Mouse (Mus musculus): ENCODE data around the gene Uspl1. TPM values are rescaled to one million over a fixed set of nuclear protein-coding genes. Genes with fewer than 3 reads are reported as not detected.

Gene Uspl1
- polyA plus RNA-seq, 1 experiment from 2014 or later: 74.9 TPM

GRCm38 (mm10) chr5:149261866-149262265, 77.7 kb downstream of the Uspl1 start:
- DNase-seq (ENCODE audit: low spot score): no peak
- Histone ChIP-seq H3K27ac (ENCODE audit: low read depth, low read length) (no peak overlapping the region), H3K9ac (ENCODE audit: low read length) (no peak overlapping the region), H3K4me3 (ENCODE audit: low read depth, low read length) (no peak overlapping the region), H3K27me3 (ENCODE audit: control insufficient read depth, insufficient read depth, low read length) (no peaks in the 10 kb centered on the region), H3K36me3 (ENCODE audit: control insufficient read depth, insufficient read depth, low read length) (no peaks in the 10 kb centered on the region), H3K4me1 (replicated peaks; ENCODE audit: control insufficient read depth, insufficient read depth, low read length) (no peaks in the 10 kb centered on the region), H3K4me2 (ENCODE audit: low read depth, low read length, severe bottlenecking) (no peak overlapping the region), H3K9me3 (ENCODE audit: control insufficient read depth, low read length) (no peaks in the 10 kb centered on the region)
- 62% methylated on average over 6 of the region's 6 CpGs for WGBS
- no peak for ATAC-seq (replicated peaks; ENCODE audit: low FRiP score)

DNA sequence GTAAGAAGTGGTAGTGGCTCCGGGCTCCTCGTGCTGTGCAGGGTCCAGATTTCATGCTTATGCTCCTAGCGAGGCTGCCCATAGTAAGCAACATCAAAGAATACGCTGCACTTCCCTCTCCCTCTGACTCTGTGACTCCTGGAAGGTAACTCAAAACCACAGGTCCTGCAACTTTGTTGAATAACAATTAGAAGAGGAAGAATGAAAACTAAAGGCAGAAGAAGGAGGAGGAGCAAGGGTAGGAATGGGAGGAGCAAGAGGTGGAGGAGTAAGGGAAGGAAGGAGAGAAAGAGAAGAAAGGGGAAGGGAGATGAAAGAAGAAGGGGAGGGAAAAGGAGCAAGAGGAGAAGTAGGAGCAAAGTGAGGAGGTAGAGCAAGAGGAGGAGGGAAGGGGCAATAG, 80.3 kb downstream of the Uspl1 start, which contains the start of gene Alox5ap:
Alox5ap (plus strand) TSS at position 363 of the 400 bp plus-strand sequence.
- DNase-seq (ENCODE audit: low spot score) (no peak), ATAC-seq (replicated peaks; ENCODE audit: low FRiP score) (no peak)
- 62% methylated on average over 4 of the region's 4 CpGs for WGBS
- H3K27me3 ChIP-seq (ENCODE audit: control insufficient read depth, insufficient read depth, low read length): no peaks in the 10 kb centered on the region
- H3K4me2 ChIP-seq (ENCODE audit: low read depth, low read length, severe bottlenecking): no peak within 1 kb of the TSS
- no peak within 1 kb of the TSS for H3K27ac ChIP-seq (ENCODE audit: low read depth, low read length)
- no peak within 1 kb of the TSS for H3K4me3 ChIP-seq (ENCODE audit: low read depth, low read length)
- H3K36me3 ChIP-seq (ENCODE audit: control insufficient read depth, insufficient read depth, low read length): no peaks in the 10 kb centered on the region
- H3K4me1 ChIP-seq (replicated peaks; ENCODE audit: control insufficient read depth, insufficient read depth, low read length): no peaks in the 10 kb centered on the region
- no peak within 1 kb of the TSS for H3K9ac ChIP-seq (ENCODE audit: low read length)
- H3K9me3 ChIP-seq (ENCODE audit: control insufficient read depth, low read length): no peaks in the 10 kb centered on the region

GRCm38 (mm10) chr5:149264878-149265279, 80.7 kb downstream of the Uspl1 start:
- H3K4me3 ChIP-seq (ENCODE audit: low read depth, low read length): no peak overlapping the region
- no peaks in the 10 kb centered on the region for H3K27me3 ChIP-seq (ENCODE audit: control insufficient read depth, insufficient read depth, low read length)
- 64% methylated on average over 6 of the region's 6 CpGs for WGBS

More at GRCm38 (mm10) chr5:149264878-149265279, 80.7 kb downstream of the Uspl1 start:
- DNase-seq (ENCODE audit: low spot score) (no peak), ATAC-seq (replicated peaks; ENCODE audit: low FRiP score) (no peak)
- no peak overlapping the region for H3K9ac ChIP-seq (ENCODE audit: low read length)
- H3K4me1 ChIP-seq (replicated peaks; ENCODE audit: control insufficient read depth, insufficient read depth, low read length): no peaks in the 10 kb centered on the region
- no peak overlapping the region for H3K4me2 ChIP-seq (ENCODE audit: low read depth, low read length, severe bottlenecking)
- no peaks in the 10 kb centered on the region for H3K36me3 ChIP-seq (ENCODE audit: control insufficient read depth, insufficient read depth, low read length)
- no peak overlapping the region for H3K27ac ChIP-seq (ENCODE audit: low read depth, low read length)
- H3K9me3 ChIP-seq (ENCODE audit: control insufficient read depth, low read length): no peaks in the 10 kb centered on the region

Small RNAs within 50 kb of the gene (microRNA-seq; reads per million reads assigned to microRNA genes)
- gene Gm24105 (ENCODE audit: insufficient number of aligned reads): not detected

Other genes with a start within 250 kb of the Uspl1 start
- 4.6 TPM in 1 of 2 replicates, not detected in the other for gene Gm42791, start 189.2 kb upstream of the Uspl1 start, polyA plus RNA-seq (2014; fragmentation: Nextera tagmentation; extraction: Ambion mirVana)
- gene Hmgb1, start 139 bp downstream of the Uspl1 start, polyA plus RNA-seq (2014; fragmentation: Nextera tagmentation; extraction: Ambion mirVana): 1,921 and 2,020 TPM in 2 replicates
- 4.5 and 4.7 TPM in 2 replicates for gene Alox5ap, start 80.4 kb downstream of the Uspl1 start, polyA plus RNA-seq (2014; fragmentation: Nextera tagmentation; extraction: Ambion mirVana)
- gene Medag, start 227.4 kb downstream of the Uspl1 start, polyA plus RNA-seq (2014; fragmentation: Nextera tagmentation; extraction: Ambion mirVana): 1.0 and 1.4 TPM in 2 replicates

Data from forebrain, embryonic 11.5 days (tissue).